Mouse (Mus musculus) adrenal gland, postnatal 25 days (tissue): ENCODE results near the gene Etv4. TPM values are rescaled to one million over a fixed set of nuclear protein-coding genes. Genes with fewer than 3 reads are reported as not detected.

Experiments
- total RNA-seq: library from RNA; stranded (reverse); gene quantifications from 2 replicates; pipeline ENCODE4 v1.2.3, GENCODE M21; 2021

The Etv4 gene
- total RNA-seq, 1 experiment from 2014 or later = 1.9 TPM

Other genes starting within 250 kb of the Etv4 start
- gene Brca1, start 233.4 kb downstream of the Etv4 start, total RNA-seq = 3.5 and 3.9 TPM in 2 replicates
- 156 and 164 TPM in 2 replicates for gene Nbr1, start 233.2 kb downstream of the Etv4 start, total RNA-seq
- 11.4 and 14.1 TPM in 2 replicates for gene Tmem106a, start 203.1 kb downstream of the Etv4 start, total RNA-seq
- not detected in 2 replicates for gene Gm11634, start 186.1 kb downstream of the Etv4 start, total RNA-seq
- gene Rdm1, start 158.2 kb downstream of the Etv4 start, total RNA-seq = 29.9 and 37.3 TPM in 2 replicates
- 5.9 and 8.9 TPM in 2 replicates for gene Arl4d, start 119.8 kb downstream of the Etv4 start, total RNA-seq
- gene Dhx8, start 52.5 kb downstream of the Etv4 start, total RNA-seq = 28.0 TPM in 2 replicates
- gene Meox1, start 109.0 kb upstream of the Etv4 start, total RNA-seq = 4.5 and 5.0 TPM in 2 replicates
- gene Sost, start 181.6 kb upstream of the Etv4 start, total RNA-seq = not detected in 2 replicates
- gene Cfap97d1, start 198.9 kb upstream of the Etv4 start, total RNA-seq = not detected in 2 replicates
- gene Dusp3, start 201.6 kb upstream of the Etv4 start, total RNA-seq = 77.9 and 78.9 TPM in 2 replicates
- gene Mpp3, start 243.1 kb upstream of the Etv4 start, total RNA-seq = 10.4 and 12.6 TPM in 2 replicates